Mouse (Mus musculus): ENCODE measurements around the gene Id1. TPM values are rescaled to one million over a fixed set of nuclear protein-coding genes. Genes with fewer than 3 reads are reported as not detected.
A peak's percentile ranks its signal among the peaks of the same experiment; 100 is the strongest.

Id1 gene
- polyA plus RNA-seq (2015; fragmentation: Nextera tagmentation; extraction: Ambion mirVana): 179 and 189 TPM in 2 replicates

- H3K4me1 ChIP-seq: peaks cover 64% of the 10 kb centered on the region
- no peaks in the 10 kb centered on the region for H3K36me3 ChIP-seq
- no peaks in the 10 kb centered on the region for H3K9me3 ChIP-seq
- peak within 1 kb of the TSS; percentile 97 for H3K27ac ChIP-seq
- peak; percentile 77 for ATAC-seq (ENCODE audit: insufficient number of reproducible peaks, insufficient read depth, low FRiP score, low TSS enrichment, low read depth)
- under 1% methylated on average over 28 of the region's 28 CpGs for WGBS
- peak within 1 kb of the TSS; percentile 97 for H3K9ac ChIP-seq
- peak within 1 kb of the TSS; percentile 95 for H3K4me2 ChIP-seq
- H3K4me3 ChIP-seq: peak within 1 kb of the TSS; percentile 86
- no peaks in the 10 kb centered on the region for H3K27me3 ChIP-seq
These were observed at the start of gene Id1 for GRCm38 (mm10) chr2:152736090-152736601. TSS of gene Id1 (plus strand) at chr2:152736251.

- Histone ChIP-seq H3K9ac (peak overlapping the region; percentile 11; the same call in 1 of the 2 replicates), H3K27me3 (no peaks in the 10 kb centered on the region), H3K4me2 (peak overlapping the region; percentile 60), H3K4me1 (peaks cover 4% of the 10 kb centered on the region), H3K36me3 (peaks cover 95% of the 10 kb centered on the region), H3K4me3 (peak overlapping the region; percentile 45), H3K9me3 (peaks cover 6% of the 10 kb centered on the region; the same call in 1 of the 2 replicates), H3K27ac (peak overlapping the region; percentile 52)
- ATAC-seq (ENCODE audit: insufficient number of reproducible peaks, insufficient read depth, low FRiP score, low TSS enrichment, low read depth): no peak
- 62% methylated on average over 12 of the region's 12 CpGs for WGBS
These were observed 49.7 kb upstream of the Id1 start for GRCm38 (mm10) chr2:152686399-152686798.

- peaks cover 6% of the 10 kb centered on the region; the same call in 1 of the 2 replicates for H3K9me3 ChIP-seq
- WGBS: 49% methylated on average over 45 of the region's 45 CpGs
- H3K27ac ChIP-seq: peak within 1 kb of the TSS; percentile 52
- H3K27me3 ChIP-seq: no peaks in the 10 kb centered on the region
- peak; percentile 88 for ATAC-seq (ENCODE audit: insufficient number of reproducible peaks, insufficient read depth, low FRiP score, low TSS enrichment, low read depth)
- peak within 1 kb of the TSS; percentile 64 for H3K9ac ChIP-seq
- peaks cover 90% of the 10 kb centered on the region for H3K36me3 ChIP-seq
- peak within 1 kb of the TSS; percentile 45 for H3K4me3 ChIP-seq
- H3K4me2 ChIP-seq: peak within 1 kb of the TSS; percentile 60
- peaks cover 4% of the 10 kb centered on the region for H3K4me1 ChIP-seq
These were observed 49.2 kb upstream of the Id1 start, which contains the start of gene Mcts2 for GRCm38 (mm10) chr2:152686806-152687267. TSS of gene Mcts2 (plus strand) at chr2:152687035.

- Histone ChIP-seq H3K9me3 (peaks cover 3% of the 10 kb centered on the region; the same call in 1 of the 2 replicates), H3K27ac (0 out of 2 replicates have a peak overlapping the region, but pooled peaks have one; percentile 3), H3K4me2 (no peak overlapping the region), H3K4me3 (no peak overlapping the region), H3K36me3 (peaks cover 75% of the 10 kb centered on the region), H3K27me3 (no peaks in the 10 kb centered on the region), H3K9ac (0 out of 2 replicates have a peak overlapping the region, but pooled peaks have one; percentile 21), H3K4me1 (peaks cover 16% of the 10 kb centered on the region)
- ATAC-seq (ENCODE audit: insufficient number of reproducible peaks, insufficient read depth, low FRiP score, low TSS enrichment, low read depth): no peak
- 62% methylated on average over 7 of the region's 7 CpGs for WGBS
These were observed 44.4 kb upstream of the Id1 start for GRCm38 (mm10) chr2:152691564-152692217.

- WGBS: 18% methylated on average over 9 of the region's 9 CpGs
- no peaks in the 10 kb centered on the region for H3K9me3 ChIP-seq
- H3K27ac ChIP-seq: peak overlapping the region; percentile 52
- ATAC-seq (ENCODE audit: insufficient number of reproducible peaks, insufficient read depth, low FRiP score, low TSS enrichment, low read depth): 0 out of 2 replicates have a peak, but pooled peaks have one; percentile 8
- H3K27me3 ChIP-seq: no peaks in the 10 kb centered on the region
- H3K9ac ChIP-seq: peak overlapping the region; percentile 66
- H3K4me3 ChIP-seq: peak overlapping the region; percentile 19
- peaks cover 16% of the 10 kb centered on the region for H3K4me1 ChIP-seq
- peak overlapping the region; percentile 51 for H3K4me2 ChIP-seq
- H3K36me3 ChIP-seq: peaks cover 73% of the 10 kb centered on the region
These were observed 42.8 kb upstream of the Id1 start for GRCm38 (mm10) chr2:152693233-152693632.

- Histone ChIP-seq H3K4me3 (peak overlapping the region; percentile 19), H3K36me3 (peaks cover 73% of the 10 kb centered on the region), H3K27ac (peak overlapping the region; percentile 52), H3K9me3 (no peaks in the 10 kb centered on the region), H3K9ac (peak overlapping the region; percentile 66), H3K27me3 (no peaks in the 10 kb centered on the region), H3K4me2 (peak overlapping the region; percentile 51), H3K4me1 (peaks cover 16% of the 10 kb centered on the region)
- 74% methylated on average over 13 of the region's 13 CpGs for WGBS
- ATAC-seq (ENCODE audit: insufficient number of reproducible peaks, insufficient read depth, low FRiP score, low TSS enrichment, low read depth): no peak
These were observed 42.3 kb upstream of the Id1 start for GRCm38 (mm10) chr2:152693735-152694134.

GRCm38 (mm10) chr2:152694708-152695107 is 41.3 kb upstream of the Id1 start:
- Histone ChIP-seq H3K4me1 (peaks cover 16% of the 10 kb centered on the region), H3K27ac (no peak overlapping the region), H3K36me3 (peaks cover 73% of the 10 kb centered on the region), H3K9ac (no peak overlapping the region), H3K4me3 (no peak overlapping the region), H3K4me2 (no peak overlapping the region), H3K27me3 (no peaks in the 10 kb centered on the region), H3K9me3 (no peaks in the 10 kb centered on the region)
- no peak for ATAC-seq (ENCODE audit: insufficient number of reproducible peaks, insufficient read depth, low FRiP score, low TSS enrichment, low read depth)
- 80% methylated on average over 7 of the region's 7 CpGs for WGBS

- Histone ChIP-seq H3K4me2 (no peak overlapping the region), H3K27ac (peak overlapping the region; percentile 82), H3K9ac (peak overlapping the region; percentile 73), H3K27me3 (no peaks in the 10 kb centered on the region), H3K4me3 (no peak overlapping the region), H3K36me3 (peaks cover 74% of the 10 kb centered on the region), H3K9me3 (no peaks in the 10 kb centered on the region), H3K4me1 (peaks cover 16% of the 10 kb centered on the region)
- 45% methylated on average over 10 of the region's 10 CpGs for WGBS
- no peak for ATAC-seq (ENCODE audit: insufficient number of reproducible peaks, insufficient read depth, low FRiP score, low TSS enrichment, low read depth)
These were observed 40.0 kb upstream of the Id1 start for GRCm38 (mm10) chr2:152696016-152696415.

- H3K27me3 ChIP-seq: no peaks in the 10 kb centered on the region
- peak overlapping the region; percentile 82 for H3K27ac ChIP-seq
- WGBS: 38% methylated on average over 20 of the region's 20 CpGs
- H3K4me1 ChIP-seq: peaks cover 16% of the 10 kb centered on the region
- H3K4me3 ChIP-seq: no peak overlapping the region
- no peaks in the 10 kb centered on the region for H3K9me3 ChIP-seq
- peak overlapping the region; percentile 73 for H3K9ac ChIP-seq
- H3K36me3 ChIP-seq: peaks cover 80% of the 10 kb centered on the region
- ATAC-seq (ENCODE audit: insufficient number of reproducible peaks, insufficient read depth, low FRiP score, low TSS enrichment, low read depth): no peak; the same call in 1 of the 2 replicates
- peak overlapping the region; percentile 16; the same call in 1 of the 2 replicates for H3K4me2 ChIP-seq
These were observed 39.4 kb upstream of the Id1 start for GRCm38 (mm10) chr2:152696476-152697164.

- WGBS: 90% methylated on average over 10 of the region's 10 CpGs
- ATAC-seq (ENCODE audit: insufficient number of reproducible peaks, insufficient read depth, low FRiP score, low TSS enrichment, low read depth): no peak
- Histone ChIP-seq H3K27ac (no peak overlapping the region), H3K4me2 (no peak overlapping the region), H3K4me3 (no peak overlapping the region), H3K27me3 (no peaks in the 10 kb centered on the region), H3K4me1 (peaks cover 21% of the 10 kb centered on the region), H3K9ac (no peak overlapping the region), H3K9me3 (no peaks in the 10 kb centered on the region), H3K36me3 (peaks cover 98% of the 10 kb centered on the region)
These were observed 35.9 kb upstream of the Id1 start for GRCm38 (mm10) chr2:152700138-152700537.

GRCm38 (mm10) chr2:152700725-152701124 is 35.3 kb upstream of the Id1 start:
- Histone ChIP-seq H3K4me1 (peaks cover 27% of the 10 kb centered on the region), H3K9me3 (no peaks in the 10 kb centered on the region), H3K27ac (no peak overlapping the region), H3K4me2 (no peak overlapping the region), H3K36me3 (peaks cover 98% of the 10 kb centered on the region), H3K4me3 (no peak overlapping the region), H3K27me3 (no peaks in the 10 kb centered on the region), H3K9ac (no peak overlapping the region)
- no peak for ATAC-seq (ENCODE audit: insufficient number of reproducible peaks, insufficient read depth, low FRiP score, low TSS enrichment, low read depth)
- 77% methylated on average over 8 of the region's 8 CpGs for WGBS

All from embryonic facial prominence, embryonic 13.5 days (tissue).